Mouse (Mus musculus): ENCODE data around the gene Fv1.
"Not testable (repeated sequence)": the region's sequence is repeated elsewhere in the genome, so short reads cannot be mapped to it uniquely, and the experiment has no call there.

The Fv1 gene

DNA sequence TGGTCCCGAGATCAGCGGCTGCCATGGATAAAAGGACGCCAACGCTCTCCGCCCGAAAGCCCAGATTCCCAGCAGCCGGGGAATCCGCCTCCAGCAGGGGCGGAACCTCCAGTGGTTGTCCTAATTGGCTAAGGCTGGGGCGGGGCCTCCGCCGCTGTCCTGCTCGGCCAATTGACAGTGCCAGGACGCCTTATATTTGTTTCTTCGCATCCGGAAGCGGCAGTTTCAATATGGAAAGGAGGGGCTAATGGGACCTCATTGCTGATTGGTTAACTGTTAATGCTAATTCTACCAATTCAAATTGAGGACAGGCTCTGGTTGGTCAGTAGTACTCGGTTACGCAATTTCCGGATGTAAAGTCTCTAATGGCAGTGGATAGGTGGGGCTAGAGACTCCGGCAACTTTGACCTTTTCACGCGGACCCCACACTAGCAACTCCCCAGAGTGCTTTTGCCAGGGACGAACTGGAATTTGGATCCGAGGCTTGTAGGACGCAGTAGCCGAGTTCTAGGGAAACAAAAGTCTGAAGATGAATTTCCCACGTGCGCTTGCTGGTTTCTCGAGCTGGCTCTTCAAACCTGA lies at the start of gene Fv1, which contains the start of gene Miip:
TSS of gene Fv1 (plus strand) at position 530 of the 582 bp plus-strand sequence.
TSS of gene Miip (minus strand) at position 367 of the 582 bp plus-strand sequence.
- peak; percentile 93 for DNase-seq (ENCODE audit: low read depth, low spot score)

- not testable (repeated sequence) for DNase-seq (ENCODE audit: low read depth, low spot score)
Observed at GRCm38 (mm10) chr4:147819659-147820058, 49.1 kb upstream of the Fv1 start.

- not testable (repeated sequence) for DNase-seq (ENCODE audit: low read depth, low spot score)
Observed at GRCm38 (mm10) chr4:147821414-147821813, 47.4 kb upstream of the Fv1 start.

DNA sequence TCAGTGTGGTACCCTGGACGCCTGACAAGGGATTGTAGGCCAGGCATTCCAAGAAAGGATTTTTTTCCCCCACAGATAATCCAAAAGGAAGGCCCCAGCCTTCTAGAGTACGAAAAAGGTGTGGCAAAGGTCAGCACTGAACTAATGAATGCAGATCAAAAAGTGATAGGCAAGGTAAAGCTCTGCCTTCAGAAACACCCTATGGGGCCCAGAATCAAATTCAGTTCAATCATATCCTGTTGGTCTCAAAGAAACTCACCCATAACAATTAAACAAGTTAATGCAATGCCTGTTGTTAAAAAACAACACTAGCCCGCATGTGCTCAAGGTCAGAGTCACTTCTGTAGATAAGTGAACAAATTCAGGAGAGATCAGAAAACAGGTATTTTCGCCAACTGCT lies 44.4 kb upstream of the Fv1 start:
- DNase-seq (ENCODE audit: low read depth, low spot score), result no peak

DNA sequence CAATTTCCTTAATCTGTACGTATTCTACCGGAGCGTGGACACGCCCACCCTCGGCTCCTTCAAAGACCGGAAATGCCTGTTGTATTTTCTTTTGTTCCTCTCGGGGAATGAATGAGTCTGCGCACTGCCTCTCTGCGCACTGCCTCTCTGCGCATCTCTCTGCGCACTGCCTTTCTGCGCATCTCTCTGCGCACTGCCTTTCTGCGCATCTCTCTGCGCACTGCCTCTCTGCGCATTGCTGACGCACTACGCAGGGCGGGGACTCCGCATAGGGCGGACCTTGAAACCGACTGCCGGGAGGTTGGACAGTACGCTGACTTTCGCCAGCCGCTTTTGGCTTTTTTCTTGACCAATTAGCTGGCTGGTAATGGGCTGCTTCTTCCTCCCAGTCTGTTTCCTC lies 29.5 kb upstream of the Fv1 start:
- DNase-seq (ENCODE audit: low read depth, low spot score), result not testable (repeated sequence)

DNA sequence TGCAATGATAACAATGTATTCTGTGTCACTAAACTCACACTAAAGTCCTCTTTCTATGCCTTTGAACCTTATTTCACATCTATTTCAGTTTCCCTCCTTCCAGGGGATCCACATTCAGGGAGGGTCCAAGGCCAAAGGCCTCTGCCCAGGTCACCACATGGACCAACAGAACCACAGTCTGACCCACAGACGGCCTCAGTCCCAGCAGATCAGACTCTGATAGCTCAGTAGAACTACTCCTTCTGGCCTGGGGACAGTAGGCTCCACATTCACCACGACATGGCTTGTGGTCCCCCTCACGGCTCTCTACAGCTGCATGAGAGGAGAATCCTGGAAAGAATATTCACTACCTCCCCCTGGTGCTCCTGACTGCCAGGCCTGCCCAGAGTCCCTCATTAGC lies 25.9 kb upstream of the Fv1 start:
- no peak for DNase-seq (ENCODE audit: low read depth, low spot score)

- peak; percentile 83 for DNase-seq (ENCODE audit: low read depth, low spot score)
Observed at GRCm38 (mm10) chr4:147847614-147848583, 20.9 kb upstream of the Fv1 start, which contains the start of gene Zfp933. Gene Zfp933, minus strand, starts transcription at chr4:147848366.

GRCm38 (mm10) chr4:147848584-147848991 lies 20.2 kb upstream of the Fv1 start:
- no peak for DNase-seq (ENCODE audit: low read depth, low spot score)

GRCm38 (mm10) chr4:147850776-147851175 lies 18.0 kb upstream of the Fv1 start:
- DNase-seq (ENCODE audit: low read depth, low spot score), result no peak

DNA sequence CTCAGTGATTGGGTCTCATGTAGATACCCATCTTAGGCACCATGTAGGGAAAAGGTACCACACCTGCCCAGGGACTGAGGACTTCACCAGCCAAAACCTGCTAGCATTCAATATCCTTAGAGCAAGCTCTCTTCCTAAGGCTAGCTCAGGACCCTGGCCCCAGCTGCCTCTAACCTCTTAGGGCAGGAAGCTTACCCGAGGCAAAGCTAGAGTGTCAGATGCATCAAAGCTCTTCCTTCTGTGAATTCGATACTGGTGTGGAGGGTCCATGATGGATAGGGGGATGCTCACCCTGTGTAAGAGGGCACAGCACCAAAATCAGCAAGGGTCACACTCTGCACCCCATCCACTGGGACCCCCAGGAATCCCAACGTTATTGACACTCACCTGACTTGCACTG lies 6.7 kb upstream of the Fv1 start:
- DNase-seq (ENCODE audit: low read depth, low spot score), result no peak

GRCm38 (mm10) chr4:147865651-147866050 lies 3.1 kb upstream of the Fv1 start:
- no peak for DNase-seq (ENCODE audit: low read depth, low spot score)

DNA sequence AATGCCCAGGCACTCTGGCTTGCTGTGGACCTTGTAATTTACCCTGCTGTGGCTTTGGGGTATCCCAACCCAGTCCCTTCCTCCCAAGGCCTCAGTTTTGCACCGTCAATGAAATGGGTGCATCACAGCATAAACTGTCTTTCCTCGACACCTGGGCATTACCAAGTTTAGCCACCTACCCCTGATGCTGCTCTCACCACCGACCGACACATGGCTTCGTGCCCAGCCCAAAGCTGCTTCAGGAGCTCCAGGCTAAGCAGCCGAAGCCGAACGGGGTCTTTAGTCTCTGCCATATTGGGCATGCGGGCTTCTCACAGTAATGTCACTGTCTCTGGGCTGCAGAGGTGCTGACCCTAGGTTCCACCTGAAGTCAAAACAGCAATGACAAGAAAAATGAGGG lies 2.7 kb upstream of the Fv1 start:
- no peak for DNase-seq (ENCODE audit: low read depth, low spot score)

DNA sequence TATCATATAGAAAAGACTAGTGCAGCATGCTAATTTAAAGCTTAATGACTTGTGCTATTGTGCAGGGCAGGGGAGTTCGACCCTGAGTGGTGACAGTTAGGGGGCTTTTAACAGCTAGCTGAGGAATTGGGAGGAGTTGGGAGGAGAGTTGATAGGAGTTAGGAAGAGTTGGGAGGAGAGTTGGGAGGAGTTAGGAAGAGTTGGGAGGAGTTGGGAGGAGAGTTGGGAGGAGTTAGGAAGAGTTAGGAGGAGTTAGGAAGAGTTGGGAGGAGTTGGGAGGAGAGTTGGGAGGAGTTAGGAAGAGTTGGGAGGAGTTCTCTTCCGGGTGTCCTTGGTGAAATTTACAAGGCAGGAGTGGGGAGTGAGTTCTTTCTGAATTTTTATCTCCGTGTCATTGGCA lies 2.0 kb upstream of the Fv1 start:
- not testable (repeated sequence) for DNase-seq (ENCODE audit: low read depth, low spot score)

GRCm38 (mm10) chr4:147867563-147868449 lies 973 bp upstream of the Fv1 start:
- no peak for DNase-seq (ENCODE audit: low read depth, low spot score)

DNA sequence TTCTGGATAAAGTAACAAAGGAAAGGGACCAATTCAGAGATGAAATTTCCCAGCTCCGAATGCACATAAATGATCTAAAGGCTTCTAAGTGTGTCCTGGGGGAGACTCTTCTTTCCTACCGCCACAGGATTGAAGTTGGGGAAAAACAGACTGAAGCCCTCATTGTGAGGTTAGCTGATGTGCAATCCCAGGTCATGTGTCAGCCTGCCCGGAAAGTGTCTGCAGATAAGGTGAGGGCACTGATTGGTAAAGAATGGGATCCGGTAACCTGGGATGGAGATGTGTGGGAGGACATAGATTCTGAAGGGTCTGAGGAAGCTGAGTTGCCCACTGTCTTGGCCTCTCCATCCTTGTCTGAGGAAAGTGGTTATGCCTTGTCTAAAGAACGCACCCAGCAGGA lies 459 bp downstream of the Fv1 start:
- DNase-seq (ENCODE audit: low read depth, low spot score), result no peak

DNA sequence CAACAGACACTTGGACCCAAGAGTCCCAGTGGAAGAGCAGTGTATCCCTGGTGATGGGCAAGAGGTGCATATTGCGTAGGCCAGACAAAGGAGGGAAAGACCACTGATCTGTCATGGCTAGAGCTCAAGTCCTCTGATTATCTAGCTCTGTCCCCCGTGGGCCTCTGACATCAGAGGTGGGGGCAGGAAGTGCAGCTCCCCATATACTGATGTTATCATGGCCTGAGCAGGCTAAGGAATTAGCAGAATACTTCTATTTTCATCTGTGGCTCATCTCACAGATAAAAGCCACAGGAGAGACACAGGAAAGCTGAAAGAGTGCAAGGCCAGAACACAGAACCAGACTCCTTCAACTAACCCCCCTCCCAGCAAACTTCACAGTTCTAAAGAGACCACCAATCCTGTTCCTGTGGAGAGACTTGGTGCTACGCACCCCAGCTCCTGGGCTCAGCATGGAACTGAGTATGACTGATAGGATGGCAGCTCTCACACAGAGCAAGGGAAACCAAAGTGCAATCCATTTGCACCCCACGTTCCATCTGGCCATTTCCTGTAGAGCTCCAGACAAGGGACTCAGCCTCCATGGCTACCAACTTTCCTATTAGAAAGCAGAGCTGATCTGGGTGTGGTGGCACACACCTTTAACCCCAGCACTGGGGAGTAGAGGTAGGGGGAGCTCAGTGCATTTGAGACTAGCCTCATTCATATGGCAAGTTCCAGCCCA lies 7.2 kb downstream of the Fv1 start:
- DNase-seq (ENCODE audit: low read depth, low spot score), result no peak

DNA sequence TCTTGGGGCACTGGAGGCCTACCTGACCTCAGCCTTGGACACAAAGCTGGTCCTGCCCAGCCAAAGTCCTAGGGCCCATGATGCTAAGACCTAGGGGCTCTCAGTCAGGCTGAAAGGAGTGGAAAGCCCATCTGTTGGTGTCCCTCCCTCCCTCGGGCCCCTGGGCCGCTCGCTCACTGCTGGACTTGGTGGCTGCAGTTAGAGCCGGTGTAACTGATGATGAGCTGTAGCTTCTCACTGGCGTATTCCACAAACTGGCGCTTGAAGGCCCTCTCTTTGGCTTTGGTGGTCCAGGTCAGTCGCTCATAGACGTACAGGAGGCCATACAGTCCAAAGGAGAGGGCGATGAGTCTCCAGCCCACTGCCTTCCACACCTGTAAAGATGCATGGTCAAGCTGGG lies 9.8 kb downstream of the Fv1 start:
- DNase-seq (ENCODE audit: low read depth, low spot score), result no peak

GRCm38 (mm10) chr4:147879456-147879855 lies 10.7 kb downstream of the Fv1 start:
- no peak for DNase-seq (ENCODE audit: low read depth, low spot score)

DNA sequence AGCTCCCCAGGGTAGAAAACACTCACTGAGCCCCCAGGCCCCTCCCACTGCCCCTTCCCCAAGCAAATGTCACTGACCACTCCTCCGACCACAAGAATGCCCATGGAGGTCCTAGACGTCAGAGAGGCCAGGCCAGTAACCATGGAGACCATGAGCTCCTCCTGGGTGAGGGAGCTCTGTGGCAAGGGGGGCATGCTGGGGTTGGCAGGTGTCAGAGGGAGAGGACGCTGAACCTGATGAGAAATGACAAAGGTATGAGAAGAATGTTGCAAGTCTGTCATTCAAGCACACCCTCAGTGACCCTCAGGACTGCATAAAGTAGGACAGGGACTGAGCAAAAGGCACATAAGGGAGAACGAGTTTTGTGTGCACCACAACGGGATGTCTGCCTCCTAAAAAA lies 11.1 kb downstream of the Fv1 start:
- no peak for DNase-seq (ENCODE audit: low read depth, low spot score)

GRCm38 (mm10) chr4:147881792-147882191 lies 13.0 kb downstream of the Fv1 start:
- no peak for DNase-seq (ENCODE audit: low read depth, low spot score)

DNA sequence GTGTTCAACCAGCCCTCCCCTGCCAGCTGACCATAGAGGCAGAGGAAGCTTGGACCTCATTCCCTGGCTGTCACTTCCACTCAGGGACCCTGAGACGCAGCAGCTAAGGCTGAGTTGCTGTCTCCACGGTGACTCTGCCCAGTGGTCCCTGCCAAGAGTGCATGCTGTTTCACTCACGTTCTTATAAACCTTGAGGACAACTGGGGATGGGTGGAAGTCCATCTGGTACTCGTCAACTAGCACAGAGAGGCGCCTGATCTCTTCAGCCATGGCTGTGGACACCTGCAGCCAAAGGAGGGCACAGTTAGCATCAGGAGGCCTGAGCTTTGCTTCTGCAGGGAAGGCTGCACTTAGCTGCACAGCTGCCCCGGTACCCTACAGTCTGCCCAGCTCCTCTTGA lies 14.3 kb downstream of the Fv1 start:
- no peak for DNase-seq (ENCODE audit: low read depth, low spot score)
